Mouse (Mus musculus) embryo, embryonic 10.5 days (tissue): ENCODE data around the gene Zfp597.
"Not testable (repeated sequence)": the region's sequence is repeated elsewhere in the genome, so short reads cannot be mapped to it uniquely, and the experiment has no call there.

Experiments used
- DNase-seq: peaks from one replicate; pipeline ENCODE4 v3.0.0-alpha.2; 2015; ENCODE audit warnings: low spot score

Zfp597 gene

GRCm38 (mm10) chr16:3855776-3856175 is 28.6 kb downstream of the Zfp597 start:
- no peak for DNase-seq

DNA sequence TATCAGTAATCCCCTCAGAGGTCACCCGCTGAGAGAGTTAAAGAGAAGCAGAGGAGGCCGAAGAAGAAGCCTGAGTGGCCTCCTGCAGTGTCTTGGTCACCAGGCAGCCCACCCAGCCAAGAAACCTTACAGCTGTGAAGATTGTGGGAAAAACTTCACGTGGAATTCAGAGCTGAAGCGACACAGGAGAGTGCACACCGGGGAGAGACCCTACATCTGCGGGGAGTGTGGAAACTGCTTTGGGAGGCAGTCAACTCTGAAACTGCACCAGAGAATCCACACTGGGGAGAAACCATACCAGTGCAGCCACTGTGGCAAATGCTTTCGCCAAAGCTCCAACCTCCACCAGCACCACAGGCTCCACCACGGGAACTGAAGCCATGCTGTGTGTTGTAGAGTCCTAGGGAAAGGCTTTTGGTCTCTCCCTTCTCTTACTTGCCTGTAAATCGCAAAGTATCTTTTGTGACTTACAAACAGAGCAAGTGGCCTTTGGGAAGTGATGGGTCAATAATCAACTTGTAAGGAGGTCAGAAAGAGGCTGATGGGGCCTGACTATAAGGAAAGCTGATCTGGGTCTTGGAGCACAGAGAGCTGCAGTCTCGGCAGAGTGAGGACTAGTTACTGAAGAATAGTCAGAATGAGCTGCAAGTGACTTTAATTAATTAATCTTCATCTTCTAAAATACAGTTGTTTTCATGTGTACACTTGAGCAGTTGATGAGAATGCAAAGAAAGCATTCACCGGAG is 29.8 kb downstream of the Zfp597 start:
- DNase-seq = no peak

DNA sequence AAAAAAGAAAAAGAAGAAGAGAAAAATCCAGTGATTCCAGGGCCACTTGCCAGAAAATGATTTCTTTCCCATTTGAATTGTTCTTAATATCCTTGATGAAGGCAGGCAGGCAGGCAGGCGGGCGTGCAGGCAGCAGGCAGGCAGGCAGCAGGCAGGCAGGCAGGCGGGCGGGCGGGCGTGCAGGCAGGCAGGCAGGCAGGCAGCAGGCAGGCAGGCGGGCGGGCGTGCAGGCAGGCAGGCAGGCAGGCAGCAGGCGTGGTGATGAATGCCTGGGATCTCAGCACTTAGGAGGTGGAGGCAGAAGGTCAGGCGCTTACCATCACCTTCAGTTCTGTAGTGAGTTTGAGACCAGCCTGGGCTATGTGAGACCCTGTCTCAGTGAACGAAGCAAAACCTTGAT is 31.8 kb downstream of the Zfp597 start:
- DNase-seq = no peak

DNA sequence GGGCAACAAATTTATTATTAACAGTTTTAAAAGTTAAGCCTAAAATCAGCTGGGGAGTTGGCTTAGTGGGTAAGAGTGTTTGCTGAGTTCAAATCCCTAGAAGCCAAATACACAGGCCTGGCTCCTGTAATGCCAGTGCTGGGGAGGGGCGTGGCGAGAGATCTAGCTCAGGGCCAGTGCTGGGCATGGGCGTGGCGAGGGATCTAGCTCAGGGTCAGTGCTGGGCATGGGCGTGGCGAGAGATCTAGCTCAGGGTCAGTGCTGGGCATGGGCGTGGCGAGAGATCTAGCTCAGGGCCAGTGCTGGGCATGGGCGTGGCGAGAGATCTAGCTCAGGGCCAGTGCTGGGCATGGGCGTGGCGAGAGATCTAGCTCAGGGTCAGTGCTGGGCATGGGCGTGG is 33.1 kb downstream of the Zfp597 start:
- not testable (repeated sequence) for DNase-seq

- DNase-seq = no peak
Observed at GRCm38 (mm10) chr16:3848416-3848815, 35.9 kb downstream of the Zfp597 start.

- peak; percentile 13 for DNase-seq
Observed at GRCm38 (mm10) chr16:3847871-3848270, 36.5 kb downstream of the Zfp597 start.

- peak; percentile 99 for DNase-seq
Observed at GRCm38 (mm10) chr16:3846711-3847518, 37.4 kb downstream of the Zfp597 start, which contains the start of gene Zfp174. Zfp174 (plus strand) TSS chr16:3847268.

DNA sequence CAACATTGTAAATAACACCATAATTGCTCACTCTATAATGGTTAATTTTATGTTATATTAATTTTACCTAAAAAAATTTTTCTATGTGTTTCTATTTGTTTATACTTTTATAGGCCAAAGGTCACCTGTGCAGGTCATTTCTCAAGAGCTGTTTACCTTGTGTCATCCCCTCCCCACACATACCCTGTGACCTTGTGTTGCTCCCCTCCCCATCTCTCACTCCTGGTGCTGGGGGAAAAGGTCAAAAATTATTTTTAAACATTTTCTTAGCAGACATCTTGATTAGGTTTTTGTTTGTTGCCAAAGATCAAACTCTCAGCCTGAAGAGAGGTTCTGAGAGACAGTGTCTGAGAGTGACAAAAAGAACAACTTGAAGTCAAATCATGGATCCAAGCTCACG is 40.6 kb downstream of the Zfp597 start:
- DNase-seq = no peak

GRCm38 (mm10) chr16:3842989-3843388 is 41.4 kb downstream of the Zfp597 start:
- peak; percentile 14 for DNase-seq

DNA sequence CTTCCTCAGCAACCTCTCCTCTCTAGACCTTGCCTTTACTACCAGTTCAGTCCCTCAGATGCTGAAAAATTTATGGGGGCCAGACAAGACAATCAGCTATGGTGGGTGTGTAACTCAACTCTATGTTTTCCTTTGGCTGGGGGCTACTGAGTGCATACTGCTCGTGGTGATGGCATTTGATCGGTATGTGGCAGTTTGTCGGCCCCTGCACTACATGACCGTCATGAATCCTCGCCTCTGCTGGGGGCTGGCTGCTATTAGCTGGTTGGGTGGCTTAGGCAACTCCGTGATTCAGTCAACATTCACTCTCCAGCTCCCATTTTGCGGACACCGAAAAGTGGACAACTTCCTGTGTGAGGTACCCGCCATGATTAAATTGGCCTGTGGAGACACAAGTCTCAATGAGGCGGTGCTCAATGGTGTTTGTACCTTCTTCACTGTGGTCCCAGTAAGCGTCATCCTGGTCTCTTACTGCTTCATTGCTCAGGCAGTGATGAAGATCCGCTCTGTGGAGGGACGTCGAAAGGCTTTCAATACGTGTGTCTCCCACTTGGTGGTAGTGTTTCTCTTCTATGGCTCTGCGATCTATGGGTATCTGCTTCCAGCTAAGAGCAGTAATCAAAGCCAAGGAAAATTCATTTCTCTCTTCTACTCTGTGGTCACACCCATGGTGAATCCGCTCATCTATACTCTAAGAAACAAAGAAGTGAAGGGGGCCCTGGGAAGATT is 45.0 kb downstream of the Zfp597 start:
- DNase-seq = peak; percentile 35

DNA sequence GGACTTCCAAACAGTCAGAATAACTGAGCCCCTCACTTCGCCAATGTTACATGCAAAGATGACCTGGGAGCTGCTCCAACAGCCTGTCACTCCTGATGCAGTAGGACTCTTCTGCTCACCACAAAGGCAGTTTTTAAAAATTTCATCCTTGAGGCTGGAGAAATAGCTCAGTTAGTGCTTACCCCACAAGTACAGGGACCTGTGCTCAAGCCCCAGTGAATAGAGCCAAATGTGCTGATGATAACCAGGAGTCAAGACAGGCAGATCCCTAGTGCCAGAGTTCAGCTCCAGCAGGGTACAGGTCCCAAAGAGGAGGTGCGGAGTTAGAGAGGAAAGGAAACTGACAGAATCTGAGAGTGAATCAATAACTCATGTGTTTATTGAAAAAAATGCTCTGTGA is 48.9 kb downstream of the Zfp597 start:
- DNase-seq = no peak

DNA sequence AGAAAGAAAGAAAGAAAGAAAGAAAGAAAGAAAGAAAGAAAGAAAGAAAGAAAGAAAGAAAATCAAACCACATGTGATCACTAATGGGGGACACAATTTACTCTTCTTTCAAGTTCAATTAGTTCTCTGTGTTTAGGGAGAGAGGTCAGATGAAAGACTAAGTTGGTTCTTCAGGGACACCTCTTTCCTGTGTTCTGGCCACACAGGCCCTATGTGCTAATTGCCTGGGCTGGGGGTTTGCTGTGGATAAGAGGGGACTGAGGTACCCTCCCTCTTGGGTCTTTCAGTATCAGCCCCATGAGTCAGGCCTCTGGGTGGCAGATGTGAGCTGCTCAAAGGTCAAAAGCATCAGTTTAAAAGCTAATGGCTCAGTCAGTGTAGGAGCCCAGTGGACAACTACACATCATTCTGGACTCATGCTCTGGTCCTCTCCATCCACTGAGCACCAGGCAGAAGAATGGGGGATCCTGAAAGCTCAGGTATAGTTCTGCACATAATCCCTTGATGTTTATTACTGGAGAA is 53.7 kb downstream of the Zfp597 start, which contains the start of gene Olfr15:
Gene Olfr15, plus strand, starts transcription at position 291 of the 522 bp plus-strand sequence.
- DNase-seq = peak; percentile 17

GRCm38 (mm10) chr16:3829727-3830126 is 54.6 kb downstream of the Zfp597 start:
- DNase-seq = no peak

DNA sequence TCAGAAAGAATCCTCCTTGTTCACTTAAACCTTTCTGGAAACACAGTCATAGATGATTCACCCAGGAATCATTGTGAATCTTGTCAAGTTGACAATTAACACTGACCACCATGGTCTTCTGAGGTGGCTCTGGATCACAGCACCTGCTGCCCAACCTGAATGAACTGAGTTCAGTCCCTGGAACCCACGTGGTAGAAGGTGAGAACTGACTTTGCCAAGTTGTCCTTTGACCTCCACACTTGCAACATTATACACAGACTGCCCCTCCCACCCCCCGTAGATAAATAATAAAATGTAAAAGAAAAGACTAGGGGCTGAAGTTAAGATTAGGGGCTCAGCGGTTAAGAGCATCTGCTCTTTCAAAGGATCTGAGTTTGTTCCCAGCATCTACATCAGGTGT is 56.3 kb downstream of the Zfp597 start:
- DNase-seq = no peak

GRCm38 (mm10) chr16:3820202-3820601 is 64.2 kb downstream of the Zfp597 start:
- DNase-seq = no peak

GRCm38 (mm10) chr16:3814667-3815066 is 69.7 kb downstream of the Zfp597 start:
- not testable (repeated sequence) for DNase-seq
